Mouse (Mus musculus) E14TG2a.4 (cell line): Measurements from ENCODE around the gene Dstn.

ENCODE experiments used
- H3K27me3 ChIP-seq: 2 replicates; pipeline ENCODE4 v1.6.1; 2014; ENCODE audit warnings: low read length, control low read depth; ENCODE audit not compliant: insufficient read depth
- H3K36me3 ChIP-seq: 2 replicates; pipeline ENCODE4 v1.6.1; 2014; ENCODE audit warnings: low read length, control low read depth; ENCODE audit not compliant: insufficient read depth
- H3K4me1 ChIP-seq: replicated peaks from 2 replicates; pipeline ENCODE4 v1.6.1; 2014; ENCODE audit warnings: low read depth, low read length, control low read depth
- H3K4me3 ChIP-seq: replicated peaks from 2 replicates; pipeline ENCODE4 v1.5.1; 2014; ENCODE audit warnings: mild to moderate bottlenecking, low read length
- H3K9me3 ChIP-seq: 2 replicates; pipeline ENCODE4 v1.6.1; 2014; ENCODE audit warnings: low read length, control low read depth
- CTCF ChIP-seq: conservative IDR thresholded peaks from 2 replicates; pipeline ENCODE4 v1.5.1; 2014; ENCODE audit warnings: low read length
- NANOG ChIP-seq: IDR thresholded peaks from 2 replicates; pipeline ENCODE4 v1.6.1; 2014; ENCODE audit warnings: borderline replicate concordance, low read length, mixed read lengths
- POU5F1 ChIP-seq: IDR thresholded peaks from 2 replicates; pipeline ENCODE4 v1.6.1; 2014; ENCODE audit warnings: low read length, borderline replicate concordance

Gene Dstn

GRCm38 (mm10) chr2:143982152-143982551 is 67.0 kb downstream of the Dstn start:
- H3K36me3 ChIP-seq = peaks cover 88% of the 10 kb centered on the region
- peaks cover 31% of the 10 kb centered on the region for H3K4me1 ChIP-seq
- H3K9me3 ChIP-seq = no peaks in the 10 kb centered on the region
- TF ChIP-seq CTCF = no peak
- no peak for TF ChIP-seq NANOG
- no peak for TF ChIP-seq POU5F1
- no peak overlapping the region for H3K4me3 ChIP-seq
- no peaks in the 10 kb centered on the region for H3K27me3 ChIP-seq

DNA sequence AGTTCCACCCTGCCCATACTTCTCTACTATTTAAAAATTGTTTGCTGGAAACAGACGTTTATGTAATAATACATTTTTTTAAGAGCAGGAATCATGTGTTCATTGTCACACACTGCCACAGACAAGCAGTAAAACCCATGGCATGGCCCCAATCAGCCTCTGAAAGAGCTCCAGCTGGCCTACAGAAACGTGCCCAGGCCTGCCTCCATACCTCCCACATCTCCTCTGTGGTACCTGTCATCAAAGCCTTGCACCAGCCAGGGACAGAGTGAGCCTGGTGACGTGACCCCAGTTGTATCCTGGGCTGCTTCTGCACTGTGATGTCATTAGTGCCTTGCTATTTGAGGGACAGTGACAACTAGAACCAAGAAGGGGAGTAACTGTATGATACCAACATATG is 67.8 kb downstream of the Dstn start:
- no peaks in the 10 kb centered on the region for H3K27me3 ChIP-seq
- H3K4me3 ChIP-seq = no peak overlapping the region
- peaks cover 91% of the 10 kb centered on the region for H3K36me3 ChIP-seq
- no peaks in the 10 kb centered on the region for H3K9me3 ChIP-seq
- TF ChIP-seq POU5F1 (no peak), NANOG (no peak), CTCF (no peak)
- H3K4me1 ChIP-seq = peaks cover 31% of the 10 kb centered on the region

DNA sequence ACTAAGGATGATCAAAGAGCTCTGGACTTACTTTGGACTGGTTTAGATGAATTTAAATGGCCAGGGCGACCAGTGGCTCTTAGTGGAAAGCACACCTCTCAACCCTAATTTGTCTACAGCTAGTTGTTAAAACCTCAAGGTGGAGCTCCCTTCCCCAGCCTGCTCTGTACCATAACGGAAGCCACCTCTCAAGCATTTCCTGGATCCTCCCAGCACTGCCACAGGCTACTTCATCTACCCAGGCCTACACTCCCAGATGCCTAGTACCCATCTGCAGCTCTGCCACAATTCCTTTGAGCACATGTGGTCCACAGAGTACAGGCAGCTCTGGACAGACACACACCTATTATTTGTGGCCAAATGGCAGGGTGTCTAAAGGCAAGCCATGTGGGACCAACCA is 68.4 kb downstream of the Dstn start:
- Histone ChIP-seq H3K4me1 (peaks cover 31% of the 10 kb centered on the region), H3K36me3 (peaks cover 91% of the 10 kb centered on the region), H3K4me3 (no peak overlapping the region), H3K9me3 (no peaks in the 10 kb centered on the region), H3K27me3 (no peaks in the 10 kb centered on the region)
- TF ChIP-seq NANOG (no peak), CTCF (no peak), POU5F1 (no peak)

GRCm38 (mm10) chr2:143987485-143987884 is 72.4 kb downstream of the Dstn start:
- no peaks in the 10 kb centered on the region for H3K9me3 ChIP-seq
- H3K27me3 ChIP-seq = no peaks in the 10 kb centered on the region
- TF ChIP-seq NANOG = no peak
- no peak for TF ChIP-seq CTCF
- no peak for TF ChIP-seq POU5F1
- H3K4me3 ChIP-seq = no peak overlapping the region
- H3K36me3 ChIP-seq = peaks cover 69% of the 10 kb centered on the region
- H3K4me1 ChIP-seq = peaks cover 29% of the 10 kb centered on the region

- Histone ChIP-seq H3K36me3 (peaks cover 63% of the 10 kb centered on the region), H3K9me3 (no peaks in the 10 kb centered on the region), H3K27me3 (no peaks in the 10 kb centered on the region), H3K4me3 (no peak overlapping the region), H3K4me1 (peaks cover 24% of the 10 kb centered on the region)
- TF ChIP-seq NANOG (no peak), POU5F1 (no peak)
These were observed 72.9 kb downstream of the Dstn start for GRCm38 (mm10) chr2:143988016-143988415.

DNA sequence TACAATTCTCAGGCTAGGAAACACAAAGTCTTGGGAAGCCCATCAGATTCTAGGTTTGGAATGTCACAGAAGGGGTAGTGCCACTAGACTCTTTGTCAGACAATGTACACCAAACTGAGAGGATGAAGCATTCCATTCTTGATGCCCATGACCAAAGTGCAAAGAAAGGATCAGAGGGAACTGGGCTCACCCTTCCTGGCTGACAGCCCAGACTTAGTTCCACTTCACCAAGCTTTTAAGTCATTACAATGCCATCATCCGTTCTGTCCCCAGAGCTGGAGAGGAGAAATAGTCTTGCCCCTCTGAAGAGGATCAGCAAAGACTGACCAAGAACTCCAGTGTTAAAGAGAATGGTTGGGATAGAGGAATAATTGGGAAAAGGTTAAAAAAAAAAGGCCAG is 75.9 kb downstream of the Dstn start:
- no peaks in the 10 kb centered on the region for H3K27me3 ChIP-seq
- H3K9me3 ChIP-seq = no peaks in the 10 kb centered on the region
- TF ChIP-seq CTCF (no peak), POU5F1 (no peak), NANOG (no peak)
- H3K4me3 ChIP-seq = no peak overlapping the region
- H3K36me3 ChIP-seq = peaks cover 36% of the 10 kb centered on the region
- peaks cover 5% of the 10 kb centered on the region; the same call in 1 of the 2 replicates for H3K4me1 ChIP-seq

GRCm38 (mm10) chr2:143991964-143992672 is 77.0 kb downstream of the Dstn start:
- TF ChIP-seq POU5F1 (no peak), NANOG (no peak), CTCF (no peak)
- Histone ChIP-seq H3K36me3 (peaks cover 24% of the 10 kb centered on the region), H3K27me3 (no peaks in the 10 kb centered on the region), H3K4me1 (peaks cover 5% of the 10 kb centered on the region; the same call in 1 of the 2 replicates), H3K4me3 (no peak overlapping the region), H3K9me3 (no peaks in the 10 kb centered on the region)
